Mouse (Mus musculus) bone marrow macrophage, adult 2 months (primary cell): ENCODE measurements around the gene Wdfy4.

Source experiments
- CTCF ChIP-seq: IDR thresholded peaks from 2 replicates; pipeline ENCODE4 v1.5.1; 2012; ENCODE audit warnings: low read depth, mild to moderate bottlenecking, low read length, moderate library complexity
- POLR2A ChIP-seq: IDR thresholded peaks from 2 replicates; pipeline ENCODE4 v1.6.1; 2012; ENCODE audit warnings: mild to moderate bottlenecking, low read depth, low read length, borderline replicate concordance

- no peak for TF ChIP-seq CTCF
- TF ChIP-seq POLR2A = no peak
These were observed 194.2 kb downstream of the Wdfy4 start, which contains the start of gene Lrrc18 for GRCm38 (mm10) chr14:32991082-32991481.
